Mouse (Mus musculus): ENCODE measurements around the gene Ccdc8. TPM values are rescaled to one million over a fixed set of nuclear protein-coding genes. Genes with fewer than 3 reads are reported as not detected.
A peak's percentile ranks its signal among the peaks of the same experiment; 100 is the strongest.

Gene Ccdc8
- polyA plus RNA-seq, 1 experiment from 2014 or later, result 11.5 TPM

DNA sequence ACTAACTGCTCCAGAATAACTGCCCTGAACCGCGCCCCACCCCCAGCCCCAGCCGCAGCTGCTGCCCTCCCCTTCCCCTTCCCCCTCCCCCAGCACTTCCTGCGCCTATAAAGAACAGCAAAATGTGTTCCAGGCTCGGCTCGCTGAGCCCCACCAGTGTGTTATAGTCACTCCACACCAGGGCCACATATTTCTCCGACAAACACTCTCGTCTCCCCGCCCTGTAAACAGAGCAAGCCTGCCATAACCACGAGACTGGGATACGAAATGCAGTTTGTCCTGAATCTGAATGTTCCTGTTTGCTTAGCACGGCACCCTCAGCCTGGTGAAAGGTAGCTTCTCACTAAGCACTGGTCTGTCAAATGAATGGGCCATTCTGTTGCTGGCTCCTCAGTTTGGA, 12.2 kb upstream of the Ccdc8 start:
- H3K9ac ChIP-seq, result 0 out of 2 replicates have a peak overlapping the region, but pooled peaks have one; percentile 43
- ATAC-seq (ENCODE audit: low FRiP score), result 0 out of 2 replicates have a peak, but pooled peaks have one; percentile 15
- peaks cover 30% of the 10 kb centered on the region for H3K4me1 ChIP-seq
- H3K27ac ChIP-seq, result peak overlapping the region; percentile 78
- H3K9me3 ChIP-seq, result no peaks in the 10 kb centered on the region
- peak overlapping the region; percentile 47 for H3K4me2 ChIP-seq
- H3K27me3 ChIP-seq, result no peaks in the 10 kb centered on the region
- WGBS, result 11% methylated on average over 12 of the region's 12 CpGs
- H3K36me3 ChIP-seq (replicated peaks), result peaks cover 2% of the 10 kb centered on the region; the same call in 1 of the 2 replicates
- peak overlapping the region; percentile 21; the same call in 1 of the 2 replicates for H3K4me3 ChIP-seq (replicated peaks)

DNA sequence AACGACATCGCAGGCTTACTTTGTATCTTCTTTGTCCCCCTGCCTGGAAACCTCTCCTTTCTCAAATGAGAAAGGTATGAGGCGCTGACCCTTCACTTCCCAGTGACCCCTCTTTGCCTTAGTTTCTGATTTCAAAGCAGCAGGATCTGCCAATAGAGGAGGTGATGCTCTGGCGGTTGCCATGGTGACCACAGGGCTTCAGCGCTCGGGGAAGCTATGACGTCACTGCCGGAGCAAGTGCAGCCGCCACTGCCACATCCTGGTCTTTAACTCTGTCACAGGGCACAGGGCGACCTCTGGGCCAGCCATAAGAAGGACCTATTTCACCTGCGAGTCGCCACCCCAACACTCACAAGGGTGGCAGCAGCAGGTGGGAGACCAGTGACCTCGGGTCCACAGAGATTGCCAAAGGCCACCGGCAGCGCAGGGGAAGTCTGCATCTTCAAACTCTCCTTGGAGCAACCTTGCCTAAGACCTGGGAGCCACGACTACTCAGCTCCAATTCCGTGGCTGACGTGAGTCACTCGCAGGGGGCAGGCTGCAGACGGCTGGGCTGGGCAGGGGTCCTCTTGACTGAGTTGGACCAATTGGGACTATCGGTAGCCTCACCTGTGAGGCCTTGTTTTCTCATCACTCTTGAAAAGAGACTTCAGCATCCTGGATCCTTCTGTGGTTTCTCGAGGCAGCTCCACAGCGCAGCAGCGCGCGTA, 9.5 kb upstream of the Ccdc8 start, which contains the start of gene Gm42372:
Gene Gm42372, plus strand, starts transcription at position 228 of the 710 bp plus-strand sequence.
- 18% methylated on average over 26 of the region's 26 CpGs for WGBS
- H3K4me1 ChIP-seq, result peaks cover 46% of the 10 kb centered on the region
- H3K4me3 ChIP-seq (replicated peaks), result peak within 1 kb of the TSS; percentile 38
- no peaks in the 10 kb centered on the region for H3K27me3 ChIP-seq
- H3K9me3 ChIP-seq, result no peaks in the 10 kb centered on the region
- peaks cover 5% of the 10 kb centered on the region; the same call in 1 of the 2 replicates for H3K36me3 ChIP-seq (replicated peaks)
- peak within 1 kb of the TSS; percentile 65 for H3K27ac ChIP-seq
- H3K9ac ChIP-seq, result peak within 1 kb of the TSS; percentile 51
- peak within 1 kb of the TSS; percentile 69 for H3K4me2 ChIP-seq
- ATAC-seq (ENCODE audit: low FRiP score), result peak; percentile 80

DNA sequence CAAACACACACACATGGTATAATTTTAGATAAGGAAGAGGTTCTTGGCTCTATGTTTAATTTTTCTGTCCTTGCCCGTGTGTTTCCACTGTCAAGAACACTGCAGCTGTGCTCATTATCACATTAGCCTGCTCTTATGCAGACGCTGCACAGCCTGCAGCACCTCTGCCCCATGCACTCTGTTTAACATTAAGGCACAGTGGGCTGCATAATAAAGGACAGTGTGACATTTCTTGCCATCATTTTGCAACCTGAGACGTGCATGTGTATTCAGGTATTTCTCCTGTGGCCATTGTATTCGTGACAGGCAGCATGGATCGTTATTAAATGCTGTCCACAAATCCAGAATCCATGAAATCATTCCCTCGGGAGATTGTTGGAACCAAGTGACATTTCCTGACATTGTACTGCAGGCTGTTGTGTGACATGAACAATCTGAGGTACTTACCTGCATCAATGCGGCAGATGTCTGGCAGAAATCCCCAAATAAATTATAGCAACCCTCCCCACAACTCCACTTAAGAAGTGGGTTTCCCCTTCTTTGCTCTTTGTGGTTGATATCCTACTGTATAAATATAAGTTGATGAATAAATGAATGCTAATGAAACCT, 4.9 kb upstream of the Ccdc8 start:
- Histone ChIP-seq H3K4me3 (replicated peaks) (no peak overlapping the region), H3K9ac (peak overlapping the region; percentile 22; the same call in 1 of the 2 replicates), H3K4me1 (peaks cover 64% of the 10 kb centered on the region), H3K27me3 (no peaks in the 10 kb centered on the region), H3K27ac (peak overlapping the region; percentile 84), H3K9me3 (no peaks in the 10 kb centered on the region), H3K36me3 (replicated peaks) (peaks cover 5% of the 10 kb centered on the region; the same call in 1 of the 2 replicates), H3K4me2 (peak overlapping the region; percentile 8; the same call in 1 of the 2 replicates)
- WGBS, result 44% methylated on average over 7 of the region's 7 CpGs
- peak; percentile 55 for ATAC-seq (ENCODE audit: low FRiP score)

DNA sequence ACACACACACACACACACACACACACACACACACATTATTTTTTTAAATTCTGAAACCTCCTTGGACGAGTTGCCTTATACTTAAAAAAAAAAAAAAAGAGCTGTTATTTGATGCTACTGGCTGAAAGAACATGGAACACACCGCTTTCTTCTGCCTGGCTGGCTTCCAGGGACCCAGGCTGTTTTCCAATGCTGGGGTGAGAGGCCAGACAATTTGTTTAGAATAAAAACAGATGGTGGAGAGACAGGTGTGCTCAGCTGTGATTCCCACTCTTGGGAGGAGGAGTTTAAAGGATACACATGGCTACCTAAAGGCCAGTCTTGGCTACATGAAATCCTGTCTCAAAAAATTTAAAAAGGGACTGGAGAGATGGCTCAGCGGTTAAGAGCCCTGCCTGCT, 4.1 kb upstream of the Ccdc8 start:
- Histone ChIP-seq H3K27ac (peak overlapping the region; percentile 84), H3K4me1 (peaks cover 60% of the 10 kb centered on the region), H3K36me3 (replicated peaks) (peaks cover 5% of the 10 kb centered on the region; the same call in 1 of the 2 replicates), H3K9me3 (no peaks in the 10 kb centered on the region), H3K9ac (no peak overlapping the region), H3K27me3 (no peaks in the 10 kb centered on the region), H3K4me3 (replicated peaks) (no peak overlapping the region), H3K4me2 (no peak overlapping the region)
- WGBS, result 42% methylated on average over 3 of the region's 3 CpGs
- no peak; the same call in 1 of the 2 replicates for ATAC-seq (ENCODE audit: low FRiP score)

DNA sequence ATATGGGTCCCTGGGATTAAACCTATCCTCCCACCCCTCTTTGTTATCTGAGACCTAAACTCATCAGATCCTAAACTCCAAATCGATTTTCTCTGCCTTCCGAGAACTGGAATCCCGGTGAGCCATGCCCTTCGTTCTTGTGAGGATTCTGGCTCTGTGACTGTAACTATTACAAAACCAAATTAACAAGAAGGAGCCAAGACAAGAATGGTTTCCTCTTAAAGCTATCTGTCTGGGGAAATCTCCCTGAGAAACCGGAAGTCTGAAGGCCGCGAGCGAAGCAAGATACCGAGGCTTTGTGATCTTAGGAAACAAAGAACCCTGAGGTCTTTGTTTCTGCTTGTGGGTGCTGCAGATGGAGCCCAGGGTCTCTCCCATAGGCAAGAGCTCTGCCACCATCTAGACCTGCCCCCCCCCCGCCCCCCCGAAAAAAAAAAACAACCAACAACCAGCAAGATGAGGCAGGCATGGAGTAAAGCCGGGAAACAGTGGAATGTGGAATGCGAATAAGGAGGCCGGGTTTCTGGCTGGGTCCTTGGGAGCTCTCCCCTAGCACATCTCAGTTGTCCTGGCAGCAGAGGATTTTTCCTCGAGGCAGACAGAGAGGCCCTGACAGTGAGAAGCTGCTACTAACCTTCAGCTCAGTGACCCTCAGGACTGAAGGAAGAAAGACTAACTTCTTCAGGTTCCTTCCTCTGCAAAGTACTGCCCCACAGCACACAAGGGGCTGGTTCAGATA, 2.3 kb upstream of the Ccdc8 start:
- Histone ChIP-seq H3K4me1 (peaks cover 67% of the 10 kb centered on the region), H3K27ac (peak overlapping the region; percentile 88)
- 39% methylated on average over 15 of the region's 15 CpGs for WGBS

DNA sequence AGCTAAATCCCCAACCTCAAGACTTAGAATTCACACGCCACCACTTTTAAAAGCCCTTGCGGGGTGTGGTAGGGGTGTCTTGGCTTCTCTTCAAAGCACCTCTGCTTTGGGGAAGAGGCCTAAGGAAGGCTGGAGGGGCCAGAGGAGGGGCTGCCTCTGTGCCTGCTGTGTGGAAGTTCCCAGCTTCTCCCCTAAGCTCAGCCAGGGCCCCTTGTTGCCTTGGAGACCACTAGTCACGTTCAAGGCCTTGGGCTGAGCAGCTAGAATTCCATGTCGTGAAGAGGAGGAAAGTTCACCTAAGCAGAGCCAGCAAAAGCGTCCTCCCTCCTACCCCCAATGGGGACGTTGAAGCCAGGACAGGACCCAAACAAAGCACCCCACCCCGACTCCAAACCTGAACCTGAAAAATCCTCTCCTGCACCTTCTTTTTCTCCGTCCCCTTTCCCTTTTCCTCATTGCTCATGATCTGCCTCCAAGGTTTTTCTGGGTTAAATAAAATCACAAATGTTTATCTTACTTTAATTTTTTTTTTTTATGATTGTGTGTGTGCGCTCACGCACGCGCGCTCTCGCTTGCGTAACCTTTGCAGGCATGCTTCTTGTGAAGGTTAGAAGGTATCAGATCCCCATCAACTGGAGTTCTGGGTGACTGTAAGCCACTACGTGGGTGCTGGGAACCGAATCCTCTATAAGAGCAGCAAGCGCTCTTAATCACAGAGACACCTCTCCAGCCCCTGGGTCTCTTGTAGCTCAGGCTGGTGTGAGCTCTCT, 642 bp upstream of the Ccdc8 start:
- no peak overlapping the region for H3K9ac ChIP-seq
- 55% methylated on average over 18 of the region's 18 CpGs for WGBS
- peak; percentile 76 for ATAC-seq (ENCODE audit: low FRiP score)
- H3K27me3 ChIP-seq, result no peaks in the 10 kb centered on the region
- no peak overlapping the region for H3K4me3 ChIP-seq (replicated peaks)
- no peaks in the 10 kb centered on the region for H3K36me3 ChIP-seq (replicated peaks)
- H3K4me1 ChIP-seq, result peaks cover 77% of the 10 kb centered on the region
- peak overlapping the region; percentile 33 for H3K4me2 ChIP-seq
- no peaks in the 10 kb centered on the region for H3K9me3 ChIP-seq
- H3K27ac ChIP-seq, result peak overlapping the region; percentile 88

More for the DNA sequence above, 2.3 kb upstream of the Ccdc8 start:
- Histone ChIP-seq H3K36me3 (replicated peaks) (peaks cover 5% of the 10 kb centered on the region; the same call in 1 of the 2 replicates), H3K27me3 (no peaks in the 10 kb centered on the region), H3K4me3 (replicated peaks) (no peak overlapping the region), H3K9me3 (no peaks in the 10 kb centered on the region), H3K4me2 (peak overlapping the region; percentile 2; the same call in 1 of the 2 replicates), H3K9ac (no peak overlapping the region)
- ATAC-seq (ENCODE audit: low FRiP score), result no peak

DNA sequence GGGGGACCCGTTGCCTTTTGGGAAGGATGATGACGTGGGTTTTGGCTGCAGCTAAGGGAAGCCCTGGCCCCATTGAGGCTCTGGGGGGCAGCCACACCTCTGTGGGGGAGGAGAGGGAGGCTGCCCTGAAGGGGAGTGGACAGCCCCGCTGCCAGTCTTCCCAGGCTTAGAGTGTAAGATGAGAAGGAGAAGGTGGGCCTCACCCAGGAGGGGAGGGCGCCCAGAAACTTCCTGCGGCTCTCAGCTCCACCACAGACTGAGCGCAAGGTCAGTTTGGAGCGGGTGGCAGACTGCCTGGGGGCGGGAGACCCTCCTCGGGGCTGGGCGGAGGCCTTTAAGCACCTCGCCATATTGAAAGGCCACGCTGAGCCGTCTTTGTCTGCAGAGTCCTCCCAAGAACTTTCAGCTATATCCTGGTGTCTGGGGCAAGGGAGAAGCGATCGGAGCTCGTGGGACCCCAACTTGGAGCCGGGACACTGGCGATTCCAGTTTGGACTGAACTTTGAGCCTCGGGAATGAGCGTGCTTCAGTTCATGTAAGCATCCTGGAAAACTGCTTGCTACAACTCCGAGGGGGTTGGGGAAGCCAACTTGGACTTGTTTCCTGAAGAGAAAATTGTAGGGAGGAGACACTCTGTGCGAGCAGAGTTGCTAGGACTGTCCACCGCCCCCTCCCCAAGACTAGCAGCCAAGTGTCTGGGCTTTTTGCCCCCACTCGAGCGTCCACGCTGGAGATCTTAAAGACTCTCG, 1.3 kb downstream of the Ccdc8 start:
- under 1% methylated on average over 26 of the region's 27 CpGs for WGBS
- H3K4me1 ChIP-seq, result peaks cover 63% of the 10 kb centered on the region
- H3K36me3 ChIP-seq (replicated peaks), result peaks cover 12% of the 10 kb centered on the region; the same call in 1 of the 2 replicates
- H3K9ac ChIP-seq, result peak overlapping the region; percentile 59
- H3K4me3 ChIP-seq (replicated peaks), result peak overlapping the region; percentile 40
- peak overlapping the region; percentile 75 for H3K27ac ChIP-seq
- no peaks in the 10 kb centered on the region for H3K27me3 ChIP-seq
- ATAC-seq (ENCODE audit: low FRiP score), result peak; percentile 83
- peak overlapping the region; percentile 63 for H3K4me2 ChIP-seq
- no peaks in the 10 kb centered on the region for H3K9me3 ChIP-seq

DNA sequence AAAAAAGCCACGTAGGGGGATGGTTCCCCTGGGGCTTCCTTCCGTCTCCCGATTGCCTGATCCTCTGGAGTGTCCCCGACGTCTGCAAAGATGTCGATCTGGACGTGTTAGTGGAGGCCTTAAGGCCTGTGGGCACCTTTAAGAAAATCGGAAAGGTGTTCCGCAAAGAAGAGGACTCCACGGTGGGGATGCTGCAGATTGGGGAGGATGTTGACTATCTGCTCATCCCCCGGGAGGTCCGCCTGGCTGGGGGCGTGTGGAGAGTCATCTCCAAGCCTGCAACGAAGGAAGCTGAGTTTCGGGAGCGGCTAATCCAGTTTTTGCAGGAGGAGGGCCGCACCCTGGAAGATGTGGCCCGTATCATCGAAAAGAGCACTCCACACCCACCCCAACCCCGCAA, 1.9 kb downstream of the Ccdc8 start:
- H3K4me1 ChIP-seq, result peaks cover 63% of the 10 kb centered on the region
- H3K9me3 ChIP-seq, result no peaks in the 10 kb centered on the region
- H3K27me3 ChIP-seq, result no peaks in the 10 kb centered on the region
- H3K4me3 ChIP-seq (replicated peaks), result peak overlapping the region; percentile 40
- WGBS, result 8% methylated on average over 20 of the region's 20 CpGs
- peak overlapping the region; percentile 75; the same call in 1 of the 2 replicates for H3K27ac ChIP-seq
- H3K9ac ChIP-seq, result peak overlapping the region; percentile 59
- H3K4me2 ChIP-seq, result peak overlapping the region; percentile 63
- ATAC-seq (ENCODE audit: low FRiP score), result no peak
- H3K36me3 ChIP-seq (replicated peaks), result peaks cover 12% of the 10 kb centered on the region; the same call in 1 of the 2 replicates

DNA sequence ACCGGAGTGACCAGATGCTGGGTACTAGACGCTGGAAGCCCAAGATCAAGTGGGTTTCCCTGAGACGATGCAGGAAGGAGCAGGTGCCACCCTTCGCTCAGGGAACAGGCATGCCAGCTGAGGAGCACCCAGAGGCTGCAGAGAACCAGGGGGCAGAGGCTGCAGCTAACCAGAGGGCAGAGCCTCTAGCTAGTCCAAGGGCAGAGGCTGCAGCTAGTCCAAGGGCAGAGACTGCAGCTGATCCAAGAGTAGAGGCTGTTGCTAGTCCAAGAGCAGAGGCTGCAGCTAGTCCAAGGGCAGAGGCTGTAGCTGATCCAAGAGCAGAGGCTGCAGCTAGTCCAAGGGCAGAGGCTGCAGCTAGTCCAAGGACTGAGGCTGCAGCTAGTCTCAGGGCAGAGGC, 2.8 kb downstream of the Ccdc8 start:
- Histone ChIP-seq H3K4me2 (peak overlapping the region; percentile 63), H3K4me3 (replicated peaks) (peak overlapping the region; percentile 40), H3K27ac (peak overlapping the region; percentile 75; the same call in 1 of the 2 replicates), H3K4me1 (peaks cover 58% of the 10 kb centered on the region), H3K36me3 (replicated peaks) (peaks cover 15% of the 10 kb centered on the region), H3K9me3 (no peaks in the 10 kb centered on the region), H3K27me3 (no peaks in the 10 kb centered on the region), H3K9ac (0 out of 2 replicates have a peak overlapping the region, but pooled peaks have one; percentile 59)
- no peak for ATAC-seq (ENCODE audit: low FRiP score)
- WGBS, result 89% methylated on average over 4 of the region's 4 CpGs

DNA sequence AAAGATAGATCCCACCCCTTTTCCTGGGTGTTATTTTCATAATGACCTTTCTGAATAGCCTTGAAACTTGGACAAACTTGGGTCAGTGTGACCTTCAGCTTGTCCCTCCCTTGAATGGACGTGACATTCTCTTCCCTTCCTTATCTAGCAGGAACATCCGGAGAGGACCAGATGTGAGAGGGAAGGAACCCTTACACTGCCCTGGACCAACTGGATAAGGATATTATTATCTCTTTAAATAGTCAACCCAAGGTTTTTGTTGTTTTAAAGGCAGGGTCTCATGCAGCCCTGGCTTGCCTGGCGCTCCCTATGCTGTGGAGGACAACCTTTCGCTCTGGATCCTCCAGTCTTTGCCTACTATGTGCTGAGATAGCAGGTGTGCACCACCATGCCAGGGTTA, 6.7 kb downstream of the Ccdc8 start:
- no peak overlapping the region for H3K4me3 ChIP-seq (replicated peaks)
- no peaks in the 10 kb centered on the region for H3K9me3 ChIP-seq
- H3K36me3 ChIP-seq (replicated peaks), result peaks cover 31% of the 10 kb centered on the region
- peaks cover 27% of the 10 kb centered on the region for H3K4me1 ChIP-seq
- no peaks in the 10 kb centered on the region for H3K27me3 ChIP-seq
- no peak overlapping the region for H3K9ac ChIP-seq
- WGBS, result 76% methylated on average over 4 of the region's 4 CpGs
- H3K27ac ChIP-seq, result peak overlapping the region; percentile 20; the same call in 1 of the 2 replicates
- ATAC-seq (ENCODE audit: low FRiP score), result no peak
- H3K4me2 ChIP-seq, result no peak overlapping the region

DNA sequence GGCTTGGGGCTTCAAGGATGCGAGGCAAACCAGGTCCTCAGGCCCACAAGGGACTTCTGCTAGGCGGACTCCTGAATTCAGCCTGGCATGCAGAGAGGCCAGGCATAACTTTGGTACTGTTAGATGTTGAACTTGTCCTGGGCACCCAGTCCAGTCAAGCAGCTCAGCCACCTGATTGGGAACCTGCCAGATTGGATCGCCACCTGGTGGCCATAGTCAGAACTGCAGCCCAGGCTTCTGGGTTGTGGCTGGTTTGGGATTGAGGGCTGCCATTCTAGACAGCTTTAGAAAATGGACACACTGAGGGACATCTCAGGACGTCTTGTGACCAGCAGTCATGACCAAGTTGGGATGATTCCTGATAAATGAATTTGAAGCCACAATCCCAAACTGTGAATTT, 7.1 kb downstream of the Ccdc8 start:
- H3K27ac ChIP-seq, result peak overlapping the region; percentile 20; the same call in 1 of the 2 replicates
- no peak; the same call in 1 of the 2 replicates for ATAC-seq (ENCODE audit: low FRiP score)
- peaks cover 36% of the 10 kb centered on the region for H3K36me3 ChIP-seq (replicated peaks)
- 22% methylated on average over 4 of the region's 4 CpGs for WGBS
- no peaks in the 10 kb centered on the region for H3K9me3 ChIP-seq
- no peak overlapping the region for H3K4me3 ChIP-seq (replicated peaks)
- no peak overlapping the region for H3K4me2 ChIP-seq
- H3K9ac ChIP-seq, result no peak overlapping the region
- H3K27me3 ChIP-seq, result no peaks in the 10 kb centered on the region
- peaks cover 23% of the 10 kb centered on the region for H3K4me1 ChIP-seq

All from forebrain, embryonic 12.5 days (tissue).